Mouse (Mus musculus): ENCODE data around the gene Slc7a5.
A peak's percentile ranks its signal among the peaks of the same experiment; 100 is the strongest.

Gene Slc7a5

GRCm38 (mm10) chr8:121907587-121908248, at the start of gene Slc7a5:
TSS of gene Slc7a5 (minus strand) at chr8:121907694.
- peak; percentile 98 for DNase-seq

- no peak for DNase-seq
These were observed 48.5 kb upstream of the Slc7a5 start for GRCm38 (mm10) chr8:121955825-121956500.

GRCm38 (mm10) chr8:121954981-121955555, 47.6 kb upstream of the Slc7a5 start:
- DNase-seq, result no peak

- no peak for DNase-seq
These were observed 46.5 kb upstream of the Slc7a5 start for GRCm38 (mm10) chr8:121953821-121954545.

GRCm38 (mm10) chr8:121952800-121953199, 45.3 kb upstream of the Slc7a5 start:
- DNase-seq, result no peak

- DNase-seq, result no peak
These were observed 44.6 kb upstream of the Slc7a5 start for GRCm38 (mm10) chr8:121952122-121952521.

- no peak for DNase-seq
These were observed 44.1 kb upstream of the Slc7a5 start for GRCm38 (mm10) chr8:121951656-121952009.

- DNase-seq, result peak; percentile 67 to 76
These were observed 43.5 kb upstream of the Slc7a5 start for GRCm38 (mm10) chr8:121950749-121951655.

GRCm38 (mm10) chr8:121949941-121950748, 42.7 kb upstream of the Slc7a5 start:
- DNase-seq, result peak; percentile 99

- DNase-seq, result no peak
These were observed 41.8 kb upstream of the Slc7a5 start, which contains the start of gene Banp for GRCm38 (mm10) chr8:121949222-121949800. TSS of gene Banp (plus strand) at chr8:121949750.

- peak; percentile 22 to 28 for DNase-seq
These were observed 41.0 kb upstream of the Slc7a5 start for GRCm38 (mm10) chr8:121948321-121949145.

- peak; percentile 89 to 92 for DNase-seq
These were observed 40.3 kb upstream of the Slc7a5 start for GRCm38 (mm10) chr8:121947753-121948141.

- DNase-seq, result no peak
These were observed 39.7 kb upstream of the Slc7a5 start for GRCm38 (mm10) chr8:121947047-121947752.

GRCm38 (mm10) chr8:121946351-121946750, 38.9 kb upstream of the Slc7a5 start:
- no peak for DNase-seq

GRCm38 (mm10) chr8:121944831-121945230, 37.3 kb upstream of the Slc7a5 start, which contains the start of gene Car5a:
TSS of gene Car5a (minus strand) at chr8:121944904.
- no peak for DNase-seq

- no peak for DNase-seq
These were observed 36.2 kb upstream of the Slc7a5 start for GRCm38 (mm10) chr8:121943716-121944115.

- DNase-seq, result no peak
These were observed 35.6 kb upstream of the Slc7a5 start for GRCm38 (mm10) chr8:121943057-121943540.

- no peak for DNase-seq
These were observed 31.2 kb upstream of the Slc7a5 start for GRCm38 (mm10) chr8:121938732-121939131.

GRCm38 (mm10) chr8:121936391-121936790, 28.9 kb upstream of the Slc7a5 start:
- no peak for DNase-seq
